Mouse (Mus musculus) kidney, embryonic 15.5 days (tissue): Measurements from ENCODE around the gene Dalrd3. TPM values are rescaled to one million over a fixed set of nuclear protein-coding genes. Genes with fewer than 3 reads are reported as not detected.

ENCODE experiments used
- ATAC-seq: fragments of 200-750 bp; cut with Nextera tagmentation; replicated peaks from 2 replicates; pipeline ENCODE4 v1.8.0; 2017; ENCODE audit warnings: moderate TSS enrichment; ENCODE audit not compliant: low FRiP score
- H3K27ac ChIP-seq: fragments of 300-500 bp; sonication (generic); 2 replicates; pipeline ENCODE4 v1.5.1; 2015; ENCODE audit warnings: mild to moderate bottlenecking, inconsistent platforms
- H3K27me3 ChIP-seq: fragments of 300-500 bp; sonication (generic); 2 replicates; pipeline ENCODE4 v1.6.1; 2015; ENCODE audit warnings: inconsistent platforms
- H3K36me3 ChIP-seq: fragments of 300-500 bp; sonication (generic); 2 replicates; pipeline ENCODE4 v1.6.1; 2015; ENCODE audit warnings: inconsistent platforms
- H3K4me1 ChIP-seq: fragments of 300-500 bp; sonication (generic); 2 replicates; pipeline ENCODE4 v1.6.1; 2015; ENCODE audit warnings: inconsistent platforms
- H3K4me2 ChIP-seq: fragments of 300-500 bp; sonication (generic); 2 replicates; pipeline ENCODE4 v1.6.1; 2015; ENCODE audit warnings: moderate library complexity, mild to moderate bottlenecking, inconsistent platforms
- H3K4me3 ChIP-seq: fragments of 300-500 bp; sonication (generic); replicated peaks from 2 replicates; pipeline ENCODE4 v1.5.1; 2015; ENCODE audit warnings: mild to moderate bottlenecking, inconsistent platforms
- H3K9ac ChIP-seq: fragments of 300-500 bp; sonication (generic); 2 replicates; pipeline ENCODE4 v1.6.1; 2015; ENCODE audit warnings: mild to moderate bottlenecking, inconsistent platforms
- H3K9me3 ChIP-seq: fragments of 300-500 bp; sonication (generic); replicated peaks from 2 replicates; pipeline ENCODE4 v1.6.1; 2016; ENCODE audit warnings: inconsistent platforms
- WGBS: fragments of 180-500 bp; shearing (Covaris S2); methylation state at CpG from one replicate; pipeline ENCODE4 v1.1.7; 2015; ENCODE audit warnings: mixed read lengths; 5-methylcytosine and 5-hydroxymethylcytosine counted together
- polyA plus RNA-seq: library from polyadenylated mRNA; unstranded; fragments of >200 nt; fragmentation: Nextera tagmentation; extraction: Ambion mirVana; gene quantifications from 2 replicates; pipeline ENCODE4 v1.2.1, GENCODE M21; 2015

Dalrd3 gene
- 155 and 180 TPM in 2 replicates for polyA plus RNA-seq

GRCm38 (mm10) chr9:108569381-108570206, at the start of gene Dalrd3:
Gene Dalrd3, plus strand, starts transcription at chr9:108569886.
- H3K4me3 ChIP-seq: peak within 1 kb of the TSS; percentile 74
- peaks cover 55% of the 10 kb centered on the region for H3K36me3 ChIP-seq
- peaks cover 57% of the 10 kb centered on the region for H3K4me1 ChIP-seq
- H3K27me3 ChIP-seq: no peaks in the 10 kb centered on the region
- 5% methylated on average over 42 of the region's 42 CpGs for WGBS
- peak within 1 kb of the TSS; percentile 95 for H3K4me2 ChIP-seq
- peak within 1 kb of the TSS; percentile 79 for H3K27ac ChIP-seq
- peak; percentile 70 for ATAC-seq
- H3K9me3 ChIP-seq: no peaks in the 10 kb centered on the region
- H3K9ac ChIP-seq: peak within 1 kb of the TSS; percentile 59

DNA sequence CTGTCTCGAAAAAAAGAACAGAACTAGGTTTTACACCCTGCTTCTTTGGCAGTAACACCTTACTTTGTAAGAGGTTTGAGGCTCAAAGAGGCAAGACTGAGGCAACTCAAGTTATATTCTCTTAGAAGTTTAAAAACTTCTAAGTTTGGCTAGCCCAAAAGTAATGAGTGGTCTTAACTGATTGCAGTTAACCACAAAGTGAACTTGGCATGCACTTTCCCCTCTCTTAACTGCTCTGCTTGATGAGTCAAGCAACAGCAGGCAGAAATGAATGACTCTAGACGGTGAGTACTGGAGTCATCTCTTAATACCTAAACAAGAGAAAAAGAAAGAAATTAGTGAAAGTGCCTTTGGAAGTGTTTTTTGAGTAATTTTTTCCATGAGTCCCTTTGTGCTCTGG, 48.1 kb upstream of the Dalrd3 start:
- Histone ChIP-seq H3K4me3 (no peak overlapping the region), H3K4me1 (peaks cover 17% of the 10 kb centered on the region), H3K27me3 (no peaks in the 10 kb centered on the region), H3K9ac (no peak overlapping the region), H3K27ac (no peak overlapping the region), H3K36me3 (peaks cover 28% of the 10 kb centered on the region), H3K4me2 (no peak overlapping the region), H3K9me3 (no peaks in the 10 kb centered on the region)
- no peak for ATAC-seq
- 79% methylated on average over 2 of the region's 2 CpGs for WGBS

- Histone ChIP-seq H3K4me3 (no peak overlapping the region), H3K36me3 (peaks cover 38% of the 10 kb centered on the region), H3K9me3 (no peaks in the 10 kb centered on the region), H3K4me2 (no peak overlapping the region), H3K4me1 (peaks cover 17% of the 10 kb centered on the region), H3K9ac (no peak overlapping the region), H3K27me3 (no peaks in the 10 kb centered on the region), H3K27ac (no peak overlapping the region)
- 96% methylated on average over 4 of the region's 4 CpGs for WGBS
- ATAC-seq: no peak
These were observed 46.3 kb upstream of the Dalrd3 start for GRCm38 (mm10) chr9:108523341-108523740.

DNA sequence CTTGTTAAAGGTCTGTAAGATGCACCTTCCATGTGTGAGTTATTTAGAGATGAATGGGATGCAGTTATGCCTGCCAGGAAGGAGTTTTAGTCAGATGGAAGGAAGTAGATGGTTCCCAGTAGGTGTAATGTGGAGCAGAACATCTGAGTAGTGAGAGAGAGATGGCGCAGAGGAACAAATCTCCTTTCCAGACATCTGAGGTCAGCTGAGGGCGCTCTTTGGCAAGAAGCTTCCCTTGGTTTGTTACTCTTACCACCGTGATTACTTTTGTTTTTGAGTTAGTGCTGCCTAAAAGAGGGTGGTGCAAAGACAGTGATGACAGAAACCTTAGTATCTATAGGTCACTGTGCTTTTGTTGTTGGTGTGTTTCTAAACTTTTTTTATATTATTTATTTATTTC, 44.3 kb upstream of the Dalrd3 start:
- no peak overlapping the region for H3K27ac ChIP-seq
- peaks cover 51% of the 10 kb centered on the region for H3K36me3 ChIP-seq
- no peak overlapping the region for H3K4me2 ChIP-seq
- ATAC-seq: no peak
- H3K9me3 ChIP-seq: no peaks in the 10 kb centered on the region
- H3K27me3 ChIP-seq: no peaks in the 10 kb centered on the region
- H3K4me1 ChIP-seq: 0 out of 2 replicates have a peak, but pooled peaks cover 4% of the 10 kb centered on the region
- no peak overlapping the region for H3K4me3 ChIP-seq
- H3K9ac ChIP-seq: no peak overlapping the region
- 80% methylated on average over 3 of the region's 3 CpGs for WGBS

DNA sequence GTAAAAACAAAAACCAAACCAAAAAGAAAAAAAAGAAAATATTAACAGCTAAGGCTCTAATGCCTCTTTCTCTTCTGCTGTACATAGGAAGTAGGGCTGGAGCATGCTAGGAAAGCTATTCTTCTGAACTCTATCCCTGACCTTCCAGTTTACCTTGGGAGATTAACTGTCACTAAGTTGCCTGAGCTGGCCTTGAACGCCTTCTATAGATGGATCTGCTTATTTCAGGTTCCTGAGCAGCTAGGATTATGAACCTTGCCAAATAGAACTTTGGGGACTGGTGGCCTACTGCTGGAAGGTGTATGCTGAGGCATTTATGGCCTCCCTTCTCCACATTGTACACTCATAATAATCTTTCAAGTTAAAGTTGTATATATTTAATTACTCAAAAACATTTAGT, 38.7 kb upstream of the Dalrd3 start:
- H3K27ac ChIP-seq: no peak overlapping the region
- peaks cover 85% of the 10 kb centered on the region for H3K36me3 ChIP-seq
- no peaks in the 10 kb centered on the region for H3K27me3 ChIP-seq
- 88% methylated on average over 1 of the region's 1 CpGs for WGBS
- no peaks in the 10 kb centered on the region for H3K9me3 ChIP-seq
- H3K9ac ChIP-seq: no peak overlapping the region
- H3K4me3 ChIP-seq: no peak overlapping the region
- H3K4me2 ChIP-seq: no peak overlapping the region
- no peaks in the 10 kb centered on the region for H3K4me1 ChIP-seq
- ATAC-seq: no peak

DNA sequence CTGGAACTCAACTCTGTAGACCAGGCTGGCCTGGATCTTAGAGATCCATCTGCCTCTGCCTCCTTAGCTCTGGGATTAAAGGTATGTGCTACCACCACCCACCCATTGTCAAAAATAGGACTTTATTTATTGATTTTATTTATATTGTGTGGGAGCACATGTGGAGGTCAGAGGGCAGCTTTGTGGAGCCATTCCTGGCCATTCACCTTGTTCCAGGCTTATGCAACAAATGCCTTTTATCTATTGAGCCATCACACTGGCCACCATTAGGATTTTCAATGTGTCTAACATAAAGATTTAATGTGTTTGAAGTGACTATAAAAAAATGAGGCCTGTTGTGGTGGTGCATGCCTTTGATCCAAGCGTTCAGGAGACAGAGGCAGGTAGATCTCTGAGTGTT, 38.2 kb upstream of the Dalrd3 start:
- peaks cover 90% of the 10 kb centered on the region for H3K36me3 ChIP-seq
- ATAC-seq: no peak
- WGBS: 91% methylated on average over 1 of the region's 1 CpGs
- H3K9me3 ChIP-seq: no peaks in the 10 kb centered on the region
- no peak overlapping the region for H3K9ac ChIP-seq
- H3K4me1 ChIP-seq: no peaks in the 10 kb centered on the region
- H3K27me3 ChIP-seq: no peaks in the 10 kb centered on the region
- no peak overlapping the region for H3K4me3 ChIP-seq
- no peak overlapping the region for H3K4me2 ChIP-seq
- no peak overlapping the region for H3K27ac ChIP-seq

GRCm38 (mm10) chr9:108540846-108541245, 28.8 kb upstream of the Dalrd3 start:
- H3K36me3 ChIP-seq: peaks cover 96% of the 10 kb centered on the region
- no peak overlapping the region for H3K9ac ChIP-seq
- no peaks in the 10 kb centered on the region for H3K9me3 ChIP-seq

DNA sequence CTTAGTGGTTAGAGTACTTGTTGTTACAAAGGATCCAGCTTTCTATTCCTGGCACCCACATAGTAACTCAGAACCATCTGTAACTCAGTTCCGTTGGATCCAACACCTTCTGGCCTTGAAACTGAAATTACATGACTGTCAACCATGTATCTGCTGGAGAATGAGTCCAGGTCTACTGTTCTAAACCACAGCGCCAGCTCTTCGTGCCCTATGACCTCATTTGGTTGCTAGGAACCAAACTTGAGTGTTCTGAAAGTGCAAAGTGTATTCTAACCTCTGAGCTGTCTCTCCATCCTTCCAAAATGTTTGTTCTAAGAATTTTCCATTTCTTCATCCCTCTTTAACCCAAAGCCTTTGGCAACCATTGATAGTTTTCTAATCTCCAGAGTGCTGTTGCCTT, 23.7 kb upstream of the Dalrd3 start:
- H3K27me3 ChIP-seq: no peaks in the 10 kb centered on the region
- ATAC-seq: no peak
- no peaks in the 10 kb centered on the region for H3K9me3 ChIP-seq
- H3K4me2 ChIP-seq: no peak overlapping the region
- no peak overlapping the region for H3K27ac ChIP-seq
- WGBS: 96% methylated on average over 3 of the region's 3 CpGs
- no peak overlapping the region for H3K9ac ChIP-seq
- no peaks in the 10 kb centered on the region for H3K4me1 ChIP-seq
- peaks cover 96% of the 10 kb centered on the region for H3K36me3 ChIP-seq
- H3K4me3 ChIP-seq: no peak overlapping the region

More at GRCm38 (mm10) chr9:108540846-108541245, 28.8 kb upstream of the Dalrd3 start:
- H3K4me3 ChIP-seq: no peak overlapping the region
- no peaks in the 10 kb centered on the region for H3K27me3 ChIP-seq
- H3K4me1 ChIP-seq: no peaks in the 10 kb centered on the region
- no peak overlapping the region for H3K4me2 ChIP-seq
- H3K27ac ChIP-seq: no peak overlapping the region
- no peak for ATAC-seq

GRCm38 (mm10) chr9:108546875-108547274, 22.8 kb upstream of the Dalrd3 start:
- no peak overlapping the region for H3K9ac ChIP-seq
- ATAC-seq: no peak

GRCm38 (mm10) chr9:108559169-108559568, 10.5 kb upstream of the Dalrd3 start:
- peaks cover 15% of the 10 kb centered on the region for H3K4me1 ChIP-seq
- H3K9me3 ChIP-seq: no peaks in the 10 kb centered on the region
- 89% methylated on average over 4 of the region's 4 CpGs for WGBS
- no peak overlapping the region for H3K4me3 ChIP-seq
- H3K9ac ChIP-seq: no peak overlapping the region
- no peaks in the 10 kb centered on the region for H3K27me3 ChIP-seq
- no peak for ATAC-seq
- no peak overlapping the region for H3K4me2 ChIP-seq
- H3K36me3 ChIP-seq: peaks cover 84% of the 10 kb centered on the region
- H3K27ac ChIP-seq: peak overlapping the region; percentile 58; the same call in 1 of the 2 replicates

More at GRCm38 (mm10) chr9:108546875-108547274, 22.8 kb upstream of the Dalrd3 start:
- H3K4me1 ChIP-seq: no peaks in the 10 kb centered on the region
- no peak overlapping the region for H3K4me3 ChIP-seq
- H3K4me2 ChIP-seq: no peak overlapping the region
- no peak overlapping the region for H3K27ac ChIP-seq
- no peaks in the 10 kb centered on the region for H3K27me3 ChIP-seq
- peaks cover 94% of the 10 kb centered on the region for H3K36me3 ChIP-seq
- H3K9me3 ChIP-seq: no peaks in the 10 kb centered on the region
- WGBS: 82% methylated on average over 1 of the region's 1 CpGs

- under 1% methylated on average over 53 of the region's 53 CpGs for WGBS
- H3K4me3 ChIP-seq: peak within 1 kb of the TSS; percentile 54
- no peaks in the 10 kb centered on the region for H3K27me3 ChIP-seq
- no peaks in the 10 kb centered on the region for H3K9me3 ChIP-seq
- peak within 1 kb of the TSS; percentile 57 for H3K9ac ChIP-seq
- H3K4me2 ChIP-seq: peak within 1 kb of the TSS; percentile 71
- peaks cover 84% of the 10 kb centered on the region for H3K36me3 ChIP-seq
- peak; percentile 99 for ATAC-seq
- H3K4me1 ChIP-seq: peaks cover 15% of the 10 kb centered on the region
- H3K27ac ChIP-seq: peak within 1 kb of the TSS; percentile 86
These were observed 9.4 kb upstream of the Dalrd3 start, which contains the start of gene Impdh2 for GRCm38 (mm10) chr9:108560227-108560841. Gene Impdh2, plus strand, starts transcription at chr9:108560286.

- 91% methylated on average over 8 of the region's 8 CpGs for WGBS
- Histone ChIP-seq H3K9ac (no peak overlapping the region), H3K4me2 (no peak overlapping the region), H3K9me3 (no peaks in the 10 kb centered on the region), H3K27ac (no peak overlapping the region), H3K4me3 (no peak overlapping the region), H3K27me3 (no peaks in the 10 kb centered on the region), H3K4me1 (peaks cover 36% of the 10 kb centered on the region), H3K36me3 (peaks cover 60% of the 10 kb centered on the region)
- ATAC-seq: no peak
These were observed 6.0 kb upstream of the Dalrd3 start for GRCm38 (mm10) chr9:108563671-108564070.
